28 mouse cellular contexts compared by ENCODE assay signal in genomic region chr3:115622920-115623319, GRCm38 (mm10).
A peak's percentile ranks its signal among the peaks of the same experiment; 100 is the strongest.
DNase-seq lines count a peak whose midpoint lies in the region; ATAC-seq and TF ChIP-seq lines count a peak whose summit lies in the region.
"Had no signal": no experiment of that assay in that cellular context is flagged by ENCODE, and none has a peak within 500 bp of the region (broad histone marks: within the 10 kb centered on the region; RNA-seq: fewer than 3 reads in every experiment).

No protein-coding gene starts in this region.

- no peak overlapping the region for H3K4me2 ChIP-seq in heart, embryonic 12.5 days
- no peak overlapping the region for H3K4me2 ChIP-seq in heart, embryonic 15.5 days
- H3K4me2 ChIP-seq: embryonic facial prominence, embryonic 13.5 days; forebrain, embryonic 12.5 days; forebrain, embryonic 15.5 days; hindbrain, embryonic 13.5 days; intestine, embryonic 15.5 days had no signal

- H3K4me3 ChIP-seq in heart, embryonic 12.5 days: no peak overlapping the region
- H3K4me3 ChIP-seq in heart, embryonic 15.5 days: no peak overlapping the region
- no peak overlapping the region for H3K4me3 ChIP-seq in layer of hippocampus, adult 2 months
- H3K4me3 ChIP-seq: embryonic facial prominence, embryonic 10.5 days; embryonic facial prominence, embryonic 13.5 days; erythroblast, embryonic 14.5 days; forebrain, embryonic 12.5 days; forebrain, embryonic 15.5 days; hindbrain, embryonic 10.5 days; hindbrain, embryonic 13.5 days; intestine, embryonic 15.5 days had no signal

- no peaks in the 10 kb centered on the region for H3K9me3 ChIP-seq in heart, embryonic 12.5 days (replicated peaks)
- H3K9me3 ChIP-seq in heart, embryonic 15.5 days (replicated peaks): no peaks in the 10 kb centered on the region
- H3K9me3 ChIP-seq: embryonic facial prominence, embryonic 10.5 days; embryonic facial prominence, embryonic 13.5 days; forebrain, embryonic 12.5 days; forebrain, embryonic 15.5 days; hindbrain, embryonic 10.5 days; hindbrain, embryonic 13.5 days; intestine, embryonic 15.5 days had no signal

- no peak overlapping the region for H3K9ac ChIP-seq in heart, embryonic 12.5 days
- no peak overlapping the region for H3K9ac ChIP-seq in heart, embryonic 15.5 days
- H3K9ac ChIP-seq: embryonic facial prominence, embryonic 13.5 days; forebrain, embryonic 12.5 days; forebrain, embryonic 15.5 days; hindbrain, embryonic 13.5 days; intestine, embryonic 15.5 days had no signal

- peak; percentile 62 for DNase-seq in heart, adult 11 months
- no peak for DNase-seq in heart, postnatal 25 days (ENCODE audit: low spot score)
- DNase-seq in heart, postnatal 14 days: no peak
- DNase-seq in heart, postnatal 10 days: no peak
- no peak for DNase-seq in layer of hippocampus, adult 2 months (ENCODE audit: low spot score in 2 of 2)
- DNase-seq in layer of hippocampus, adult 8-10 months (ENCODE audit: low spot score in 2 of 2): no peak
- DNase-seq: adrenal gland, adult 8-10 months; adrenal gland, postnatal 25 days; cerebellum, adult 11-12 months; cerebellum, adult 8-10 months; cerebellum, postnatal 10 days; cerebellum, postnatal 36 days; embryo, embryonic 11 days; gastrocnemius, postnatal 25 days; kidney, adult 11 months; kidney, adult 8-10 months had no signal

- H3K27me3 ChIP-seq in heart, embryonic 12.5 days (replicated peaks): no peaks in the 10 kb centered on the region
- no peaks in the 10 kb centered on the region for H3K27me3 ChIP-seq in heart, embryonic 15.5 days
- H3K27me3 ChIP-seq: embryonic facial prominence, embryonic 13.5 days; forebrain, embryonic 15.5 days; hindbrain, embryonic 13.5 days; intestine, embryonic 15.5 days had no signal

- peak overlapping the region; percentile 79 for H3K27ac ChIP-seq in heart, embryonic 12.5 days (ENCODE audit: poor library complexity, severe bottlenecking)
- H3K27ac ChIP-seq in heart, embryonic 15.5 days: peak overlapping the region; percentile 85
- H3K27ac ChIP-seq in layer of hippocampus, adult 2 months: peak overlapping the region; percentile 51; the same call in 1 of the 2 replicates
- H3K27ac ChIP-seq: embryonic facial prominence, embryonic 10.5 days; embryonic facial prominence, embryonic 13.5 days; forebrain, embryonic 12.5 days; forebrain, embryonic 15.5 days; hindbrain, embryonic 10.5 days; hindbrain, embryonic 13.5 days; intestine, embryonic 15.5 days had no signal

- 83% methylated on average over 3 of the region's 3 CpGs for WGBS in heart, embryonic 12.5 days
- 83% methylated on average over 3 of the region's 3 CpGs for WGBS in heart, embryonic 15.5 days

- no peak for TF ChIP-seq CTCF in layer of hippocampus, adult 2 months (conservative IDR thresholded peaks at IDR 0.05)

- ATAC-seq in heart, embryonic 12.5 days (ENCODE audit: insufficient number of reproducible peaks, low FRiP score): no peak
- no peak for ATAC-seq in heart, embryonic 15.5 days (replicated peaks; ENCODE audit: insufficient number of reproducible peaks, insufficient read depth, low FRiP score, low read depth)
- ATAC-seq: activated CD4-positive, CD25-positive, alpha-beta regulatory T cell, adult 4 months; forebrain, embryonic 15.5 days; hindbrain, embryonic 16.5 days; intestine, embryonic 15.5 days had no signal

- intact Hi-C loops in heart, postnatal 25 days (cut with DNase I): no loop called here
- intact Hi-C loops in heart, postnatal 14 days (cut with DNase I): no loop called here
- intact Hi-C loops in heart, postnatal 10 days (cut with DNase I): no loop called here

- H3K4me1 ChIP-seq in heart, embryonic 12.5 days (replicated peaks): peaks cover 15% of the 10 kb centered on the region
- H3K4me1 ChIP-seq in heart, embryonic 15.5 days (replicated peaks): peaks cover 9% of the 10 kb centered on the region; the same call in 1 of the 2 replicates
- H3K4me1 ChIP-seq: embryonic facial prominence, embryonic 10.5 days; embryonic facial prominence, embryonic 13.5 days; forebrain, embryonic 15.5 days; hindbrain, embryonic 10.5 days; intestine, embryonic 15.5 days had no signal

- no peaks in the 10 kb centered on the region for H3K36me3 ChIP-seq in heart, embryonic 12.5 days
- no peaks in the 10 kb centered on the region for H3K36me3 ChIP-seq in heart, embryonic 15.5 days
- H3K36me3 ChIP-seq: embryonic facial prominence, embryonic 10.5 days; embryonic facial prominence, embryonic 13.5 days; forebrain, embryonic 12.5 days; forebrain, embryonic 15.5 days; hindbrain, embryonic 10.5 days; hindbrain, embryonic 13.5 days; intestine, embryonic 15.5 days had no signal
